Mouse (Mus musculus) testis, adult 2 months (tissue): ENCODE results near the gene Adamts16. TPM values are rescaled to one million over a fixed set of nuclear protein-coding genes. Genes with fewer than 3 reads are reported as not detected.

Experiments used
- H3K27ac ChIP-seq: fragments of 200-500 bp; 2 replicates; pipeline ENCODE4 v1.5.1; 2012; ENCODE audit warnings: low read depth, low read length; ENCODE audit not compliant: control insufficient read depth, insufficient read depth
- H3K27me3 ChIP-seq: fragments of 200-500 bp; 2 replicates; pipeline ENCODE4 v1.6.1; 2012; ENCODE audit warnings: mild to moderate bottlenecking, low read length, moderate library complexity; ENCODE audit not compliant: control insufficient read depth, insufficient read depth
- H3K36me3 ChIP-seq: fragments of 200-500 bp; 2 replicates; pipeline ENCODE4 v1.6.1; 2012; ENCODE audit warnings: mild to moderate bottlenecking, low read length; ENCODE audit not compliant: control insufficient read depth, insufficient read depth
- H3K4me1 ChIP-seq: fragments of 200-500 bp; 2 replicates; pipeline ENCODE4 v1.6.1; 2012; ENCODE audit warnings: low read length; ENCODE audit not compliant: control insufficient read depth, insufficient read depth
- H3K4me3 ChIP-seq: fragments of 200-500 bp; 2 replicates; pipeline ENCODE4 v1.5.1; 2012; ENCODE audit warnings: low read depth, mild to moderate bottlenecking, low read length, moderate library complexity, mixed read lengths; ENCODE audit not compliant: control insufficient read depth
- CTCF ChIP-seq: fragments of 200-500 bp; IDR thresholded peaks from 2 replicates; pipeline ENCODE4 v1.5.1; 2012; ENCODE audit warnings: low read depth, mild to moderate bottlenecking, inconsistent platforms, low read length, moderate library complexity; ENCODE audit not compliant: control insufficient read depth, insufficient read depth, insufficient replicate concordance
- POLR2A ChIP-seq: fragments of 200-500 bp; IDR thresholded peaks from 2 replicates; pipeline ENCODE4 v1.6.1; 2012; ENCODE audit warnings: low read depth, mild to moderate bottlenecking, inconsistent platforms, low read length, moderate library complexity; ENCODE audit not compliant: control insufficient read depth
- polyA plus RNA-seq: library from polyadenylated mRNA; depleted of rRNA; stranded (reverse); fragments of >200 nt; gene quantifications from 2 replicates; pipeline ENCODE4 v1.2.3, GENCODE M21; 2012

Adamts16 gene
- polyA plus RNA-seq, 1 experiment = 0.25 TPM

DNA sequence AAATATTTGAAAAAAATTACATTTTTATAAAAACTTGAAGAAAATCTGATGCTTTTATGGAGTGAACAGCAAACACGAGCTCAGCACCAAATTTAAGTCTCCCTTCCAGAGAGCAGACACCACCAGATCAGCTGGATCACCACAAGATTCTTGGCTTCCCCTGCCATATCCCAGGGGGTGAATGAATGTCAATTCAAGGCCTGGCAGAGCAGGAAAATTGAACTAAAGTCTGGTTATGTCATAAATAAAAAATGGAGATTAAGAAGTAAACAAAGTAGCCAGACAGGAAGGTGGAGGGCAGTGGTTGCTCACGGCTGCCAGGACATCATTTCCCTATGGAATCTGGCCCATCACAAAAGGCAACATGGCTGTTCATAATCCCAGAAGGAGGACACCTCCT, 80.3 kb downstream of the Adamts16 start:
- H3K4me3 ChIP-seq = no peak overlapping the region
- no peaks in the 10 kb centered on the region for H3K4me1 ChIP-seq
- H3K27ac ChIP-seq = no peak overlapping the region
- no peaks in the 10 kb centered on the region for H3K27me3 ChIP-seq
- TF ChIP-seq CTCF (no peak), POLR2A (no peak)
- H3K36me3 ChIP-seq = no peaks in the 10 kb centered on the region

DNA sequence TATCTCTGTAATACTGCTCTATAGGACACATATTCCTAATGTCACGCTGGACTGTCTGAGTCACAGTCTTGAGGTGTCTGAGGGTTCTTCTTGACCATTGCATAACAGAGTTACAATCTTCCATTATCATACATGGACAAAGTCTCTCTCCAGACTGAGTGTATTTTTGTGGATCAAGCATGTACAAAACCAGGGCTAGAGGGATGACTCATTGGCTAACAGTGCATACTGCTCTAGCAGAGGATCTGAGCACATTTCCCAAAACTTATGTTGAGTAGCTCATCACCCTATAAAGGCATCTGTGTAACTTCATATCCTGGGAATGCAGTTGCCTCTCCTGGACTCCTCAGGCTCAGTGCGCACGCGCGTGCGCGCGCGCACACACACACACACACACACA, 81.4 kb downstream of the Adamts16 start:
- Histone ChIP-seq H3K4me1 (no peaks in the 10 kb centered on the region), H3K36me3 (no peaks in the 10 kb centered on the region), H3K27me3 (no peaks in the 10 kb centered on the region), H3K4me3 (no peak overlapping the region), H3K27ac (no peak overlapping the region)
- TF ChIP-seq POLR2A (no peak), CTCF (no peak)

DNA sequence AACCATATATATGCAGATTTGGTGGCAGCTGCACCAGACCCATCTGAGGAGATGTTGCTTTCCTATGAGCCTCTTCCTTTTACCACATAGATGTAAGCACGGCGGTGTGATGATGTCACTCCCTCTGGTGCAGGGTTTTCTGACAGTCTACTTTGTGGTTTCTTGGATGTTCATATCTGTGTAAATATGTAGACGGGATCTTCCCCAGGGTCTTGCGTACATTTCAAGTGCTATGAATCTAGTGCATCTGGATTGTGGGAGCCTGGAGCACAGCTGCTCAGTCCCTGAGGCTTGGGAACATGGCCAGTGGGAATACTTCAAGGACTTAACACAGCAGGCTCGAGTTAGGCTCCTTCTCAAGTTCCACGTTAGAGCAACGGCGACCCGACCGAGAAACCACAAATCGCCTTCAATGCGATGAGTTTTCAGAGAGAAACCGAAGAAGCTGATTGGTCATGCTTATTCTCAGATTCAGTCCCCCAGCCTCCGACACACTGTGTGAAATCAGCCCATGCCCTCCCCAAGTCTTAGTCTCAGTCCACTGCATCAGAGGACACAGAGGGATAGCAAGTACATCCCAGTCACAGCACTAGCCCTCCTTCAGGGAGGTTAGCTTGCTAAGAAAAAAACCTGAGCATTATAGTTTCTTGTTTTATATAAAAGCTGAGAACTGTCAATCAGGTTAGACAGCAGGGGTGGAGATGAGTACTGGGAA, 95.2 kb downstream of the Adamts16 start:
- no peak overlapping the region for H3K27ac ChIP-seq
- H3K4me1 ChIP-seq = no peaks in the 10 kb centered on the region
- H3K27me3 ChIP-seq = no peaks in the 10 kb centered on the region
- TF ChIP-seq POLR2A = no peak
- TF ChIP-seq CTCF = no peak
- no peak overlapping the region for H3K4me3 ChIP-seq
- H3K36me3 ChIP-seq = no peaks in the 10 kb centered on the region

DNA sequence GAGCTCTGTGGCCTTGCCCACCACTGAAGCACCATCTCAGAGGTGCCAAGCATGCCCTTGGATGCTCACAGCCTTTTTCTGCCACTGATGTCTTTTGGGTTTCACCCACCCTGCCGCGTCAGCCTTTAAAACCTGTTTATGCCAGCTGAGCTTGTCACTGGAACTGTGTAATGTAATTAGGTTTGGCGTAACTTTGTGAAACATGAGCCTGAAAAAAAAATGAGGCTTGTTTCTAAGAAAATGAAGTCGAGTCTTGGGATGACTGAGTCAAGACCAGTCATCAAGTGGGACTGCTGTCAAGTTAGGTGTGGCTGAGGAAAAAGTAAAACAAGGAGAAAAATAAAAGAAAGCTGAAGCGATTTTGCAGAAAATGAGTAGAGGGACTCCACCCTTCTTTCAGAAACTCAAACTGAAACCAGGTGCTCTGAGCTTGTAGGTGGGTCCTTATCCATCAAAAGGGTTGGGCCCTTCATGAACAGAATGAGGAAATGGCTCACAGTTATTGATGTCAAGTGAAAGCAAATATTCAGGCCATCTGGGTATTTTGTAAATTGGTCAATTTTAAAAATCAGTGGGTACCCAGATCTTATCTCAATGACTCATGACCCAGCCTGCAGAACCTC, 97.1 kb downstream of the Adamts16 start:
- no peak for TF ChIP-seq POLR2A
- TF ChIP-seq CTCF = no peak
- Histone ChIP-seq H3K4me3 (no peak overlapping the region), H3K27ac (no peak overlapping the region), H3K27me3 (no peaks in the 10 kb centered on the region), H3K36me3 (no peaks in the 10 kb centered on the region), H3K4me1 (no peaks in the 10 kb centered on the region)

DNA sequence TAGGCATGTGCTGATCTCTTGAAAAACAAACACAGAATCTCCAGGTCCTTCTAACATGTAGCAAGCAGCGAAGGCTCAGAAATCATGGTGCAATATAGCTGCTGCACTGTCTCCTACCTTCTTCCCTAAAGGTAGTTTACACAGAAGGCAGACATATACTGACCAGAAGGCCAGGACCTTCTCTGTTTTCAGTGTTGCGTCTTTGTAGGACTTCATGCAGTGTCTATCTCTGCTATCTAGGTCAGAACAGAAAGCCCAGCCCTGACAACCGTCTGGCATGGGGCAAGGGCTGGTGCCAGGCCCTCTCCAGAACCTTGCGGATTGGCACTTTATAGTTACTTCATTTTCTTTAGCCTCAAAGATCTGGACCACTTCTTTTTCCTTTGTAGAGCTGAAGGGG, 98.9 kb downstream of the Adamts16 start:
- no peak overlapping the region for H3K4me3 ChIP-seq
- H3K4me1 ChIP-seq = no peaks in the 10 kb centered on the region
- H3K36me3 ChIP-seq = no peaks in the 10 kb centered on the region
- H3K27me3 ChIP-seq = no peaks in the 10 kb centered on the region
- TF ChIP-seq CTCF (no peak), POLR2A (no peak)
- H3K27ac ChIP-seq = no peak overlapping the region

DNA sequence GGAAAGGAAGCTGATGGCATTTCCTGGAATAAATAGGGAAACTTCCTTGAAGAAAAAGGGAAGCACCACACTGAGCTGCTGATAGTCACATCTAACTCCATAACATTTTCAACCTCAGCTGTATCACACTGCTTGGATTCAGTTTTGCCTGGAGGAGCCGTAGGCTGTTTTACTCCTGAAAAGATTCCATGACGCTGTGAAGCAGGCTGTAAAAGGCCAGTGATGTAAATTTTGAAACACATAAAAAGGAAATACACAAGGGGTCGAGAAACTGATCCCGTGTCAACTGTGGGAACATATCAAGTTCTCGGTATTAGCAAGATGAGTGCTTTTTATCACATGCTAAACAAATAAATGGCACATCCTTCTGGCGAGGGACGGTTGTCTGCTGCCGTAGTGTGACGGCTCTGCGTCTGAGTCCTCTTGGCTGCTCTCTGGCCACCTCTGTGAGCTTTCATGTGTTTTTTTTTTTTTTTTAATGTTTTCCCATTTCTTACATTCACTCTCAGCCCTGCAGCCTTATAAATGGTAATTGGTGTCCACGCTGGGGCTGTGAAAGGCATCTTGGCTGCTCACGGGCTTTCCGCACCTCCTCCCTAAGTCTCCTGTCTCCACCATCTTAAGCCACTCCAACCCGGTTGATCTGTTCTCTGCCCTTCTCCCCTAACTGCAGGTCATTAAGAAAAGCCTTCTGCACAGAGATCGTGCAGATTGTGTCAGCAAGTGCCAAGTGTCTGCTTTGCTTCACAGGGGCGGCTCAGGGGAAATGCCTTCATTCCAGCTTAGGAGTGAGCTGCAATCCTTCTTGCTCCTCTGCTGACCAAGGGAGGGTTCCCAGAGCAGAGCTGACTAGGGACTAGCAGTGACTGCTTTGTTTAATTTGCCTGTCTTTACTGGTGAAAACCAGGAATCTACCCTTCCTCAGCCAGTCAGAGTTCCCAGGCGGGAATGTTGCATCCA, 101.0 kb downstream of the Adamts16 start:
- TF ChIP-seq POLR2A (no peak), CTCF (no peak)
- H3K36me3 ChIP-seq = no peaks in the 10 kb centered on the region
- no peak overlapping the region for H3K4me3 ChIP-seq
- no peak overlapping the region for H3K27ac ChIP-seq
- H3K4me1 ChIP-seq = no peaks in the 10 kb centered on the region
- no peaks in the 10 kb centered on the region for H3K27me3 ChIP-seq

DNA sequence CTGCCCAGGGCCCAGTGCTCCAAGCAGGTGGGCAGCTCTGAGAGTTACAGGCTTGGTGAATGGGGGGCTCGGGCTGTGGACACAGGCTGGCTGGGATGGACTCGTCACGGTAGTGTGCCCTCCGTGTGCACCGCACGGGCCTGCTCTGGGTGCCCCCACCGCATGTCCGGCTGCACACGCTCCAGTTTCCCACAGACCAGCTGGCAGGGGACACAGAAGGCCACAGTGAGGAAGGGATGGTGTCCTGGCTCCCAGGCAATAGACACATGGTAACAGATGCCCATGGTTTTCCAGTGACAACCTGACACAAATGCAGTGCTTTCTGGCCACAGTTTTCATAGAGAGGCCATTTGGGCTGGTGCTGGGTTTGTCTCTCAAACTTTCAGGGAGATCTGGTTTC, 102.8 kb downstream of the Adamts16 start:
- TF ChIP-seq CTCF = no peak
- TF ChIP-seq POLR2A = no peak
- H3K27me3 ChIP-seq = no peaks in the 10 kb centered on the region
- H3K27ac ChIP-seq = no peak overlapping the region
- H3K4me1 ChIP-seq = no peaks in the 10 kb centered on the region
- H3K4me3 ChIP-seq = no peak overlapping the region
- no peaks in the 10 kb centered on the region for H3K36me3 ChIP-seq
